Mouse (Mus musculus) central nervous system, embryonic 14 days (tissue): ENCODE measurements around the gene Hnf1b. TPM values are rescaled to one million over a fixed set of nuclear protein-coding genes. Genes with fewer than 3 reads are reported as not detected.

Source experiments
- polyA plus RNA-seq: library from polyadenylated mRNA; depleted of rRNA; stranded (reverse); fragments of >200 nt; gene quantifications from 2 replicates; pipeline ENCODE4 v1.2.3, GENCODE M21; 2012; rRNA removed

Gene Hnf1b
- 0.08 and 0.14 TPM in 2 replicates for polyA plus RNA-seq

DNA sequence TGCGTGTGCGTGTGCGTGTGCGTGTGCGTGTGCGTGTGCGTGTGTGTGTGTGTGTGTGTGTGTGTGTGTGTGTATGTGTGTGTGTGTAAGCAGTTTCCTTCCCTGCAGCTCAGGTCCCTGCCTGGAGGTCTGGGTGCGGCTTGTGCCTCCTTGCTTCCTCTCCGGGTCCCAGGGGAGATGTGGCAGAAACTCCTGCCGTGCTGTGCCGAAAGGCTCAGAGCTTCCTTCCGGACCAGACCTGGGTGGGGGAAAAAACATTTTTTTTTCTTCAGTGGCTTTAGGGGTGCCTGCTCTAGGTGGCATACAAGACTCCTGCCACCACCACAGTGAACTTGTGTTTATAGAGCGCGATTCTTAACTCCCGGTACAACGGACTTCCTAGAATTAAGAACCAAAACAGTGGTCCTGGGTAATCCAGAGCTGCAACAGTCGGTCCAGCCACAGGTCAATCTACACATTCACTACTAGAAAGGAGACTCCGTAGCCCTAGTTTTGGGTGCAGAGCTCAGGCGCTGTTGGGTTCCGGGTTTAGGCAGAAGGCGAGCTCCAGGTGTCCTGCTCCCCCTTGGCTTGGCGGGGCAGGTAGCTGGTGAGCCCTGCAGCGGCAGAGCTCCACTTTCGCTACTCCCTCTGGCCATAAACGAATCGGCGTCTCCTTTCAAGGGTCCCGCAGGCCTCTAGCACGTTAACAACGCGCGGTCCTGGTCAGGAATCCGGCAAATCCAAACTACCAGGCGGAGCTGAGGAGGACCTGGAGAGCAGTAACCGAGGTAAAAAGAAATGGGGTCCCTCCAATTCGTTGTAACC is at the start of gene Hnf1b:
Gene Hnf1b (plus strand): TSS at position 535 of the 807 bp plus-strand sequence.

DNA sequence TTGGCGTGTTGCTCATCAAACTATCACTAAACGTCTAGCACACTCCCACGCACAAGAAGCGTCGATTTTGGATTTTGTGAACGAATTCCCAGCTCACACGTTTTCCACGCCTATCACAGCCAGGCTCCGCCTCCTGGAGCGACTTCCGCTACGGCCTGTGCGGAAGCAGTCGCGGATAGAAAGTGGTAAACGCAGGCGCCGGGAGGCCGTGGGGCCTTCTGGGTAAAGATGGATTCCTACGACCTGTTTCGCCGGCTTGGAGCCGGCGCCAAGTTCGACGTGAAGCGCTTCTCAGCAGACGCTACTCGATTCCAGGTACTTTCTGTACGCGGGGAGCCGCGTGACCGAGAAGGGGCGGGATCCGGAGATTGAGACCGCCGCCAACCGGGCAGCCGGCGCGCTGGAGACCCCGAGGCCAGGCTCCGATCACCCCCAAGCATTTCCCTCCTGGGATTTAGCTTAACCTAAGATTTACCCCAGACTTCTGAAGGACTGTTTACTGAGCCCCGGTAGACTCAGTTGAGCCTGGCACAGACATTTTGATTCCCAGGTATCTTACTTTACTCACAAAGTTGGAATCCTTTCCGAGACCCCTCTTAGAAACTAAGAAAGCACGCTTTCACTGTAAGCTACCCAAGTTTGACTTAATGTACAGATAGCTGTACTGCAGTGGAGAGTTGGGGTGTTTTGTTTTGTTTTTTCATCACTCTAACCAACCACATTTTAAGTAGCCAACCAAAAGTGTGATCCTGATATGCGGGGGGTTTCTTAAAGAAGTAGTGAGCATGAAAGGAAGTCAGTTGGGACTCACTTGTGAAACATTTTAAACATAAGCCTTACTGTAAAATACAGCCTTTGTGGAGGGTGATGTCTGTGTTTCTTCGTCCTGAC is 92.3 kb downstream of the Hnf1b start, which contains the start of gene Ddx52:
Gene Ddx52 (plus strand): TSS at position 113 of the 891 bp plus-strand sequence.

Other genes with a start within 250 kb of the Hnf1b start
- gene Rpl9-ps1, start 204.4 kb upstream of the Hnf1b start, polyA plus RNA-seq = not detected in 2 replicates
- 6.2 and 7.1 TPM in 2 replicates for gene Ccl3, start 200.7 kb upstream of the Hnf1b start, polyA plus RNA-seq
- gene Ccl4, start 187.5 kb upstream of the Hnf1b start, polyA plus RNA-seq = 4.9 and 7.8 TPM in 2 replicates
- gene Wfdc17, start 146.1 kb upstream of the Hnf1b start, polyA plus RNA-seq = 0.44 and 0.90 TPM in 2 replicates
- gene Wfdc18, start 141.0 kb upstream of the Hnf1b start, polyA plus RNA-seq = 0.35 TPM in 1 of 2 replicates, not detected in the other
- gene Wfdc21, start 103.1 kb upstream of the Hnf1b start, polyA plus RNA-seq = 0.17 and 0.24 TPM in 2 replicates
- 31.5 and 36.8 TPM in 2 replicates for gene Heatr6, start 96.4 kb upstream of the Hnf1b start, polyA plus RNA-seq
- gene Ddx52, start 92.0 kb downstream of the Hnf1b start, polyA plus RNA-seq = 19.7 and 21.7 TPM in 2 replicates
- gene Synrg, start 114.4 kb downstream of the Hnf1b start, polyA plus RNA-seq = 26.2 and 28.9 TPM in 2 replicates
- gene Dusp14, start 219.2 kb downstream of the Hnf1b start, polyA plus RNA-seq = 14.3 and 22.0 TPM in 2 replicates